Mouse (Mus musculus): ENCODE data around the gene Gm4450. TPM values are rescaled to one million over a fixed set of nuclear protein-coding genes. Genes with fewer than 3 reads are reported as not detected.
"Not testable (repeated sequence)": the region's sequence is repeated elsewhere in the genome, so short reads cannot be mapped to it uniquely, and the experiment has no call there.

Gene Gm4450
- not detected in 2 replicates for polyA plus RNA-seq (2016; fragmentation: Nextera tagmentation; extraction: Ambion mirVana)

GRCm38 (mm10) chr3:98457026-98457425, at the start of gene Gm4450:
Gm4450 (minus strand) TSS chr3:98457126.
- not testable (repeated sequence) for H3K36me3 ChIP-seq; ATAC-seq (ENCODE audit: insufficient number of reproducible peaks, insufficient read depth, low FRiP score, low TSS enrichment); H3K27me3 ChIP-seq; H3K4me1 ChIP-seq; H3K9ac ChIP-seq; H3K4me2 ChIP-seq (replicated peaks); H3K9me3 ChIP-seq; H3K4me3 ChIP-seq; H3K27ac ChIP-seq
- 63% methylated on average over 1 of the region's 1 CpGs for WGBS

GRCm38 (mm10) chr3:98497401-98497800, 40.5 kb upstream of the Gm4450 start:
- H3K4me3 ChIP-seq; H3K9ac ChIP-seq; H3K27ac ChIP-seq; H3K4me2 ChIP-seq (replicated peaks); H3K4me1 ChIP-seq; H3K36me3 ChIP-seq; ATAC-seq (ENCODE audit: insufficient number of reproducible peaks, insufficient read depth, low FRiP score, low TSS enrichment); H3K27me3 ChIP-seq; H3K9me3 ChIP-seq: not testable (repeated sequence)

- ATAC-seq (ENCODE audit: insufficient number of reproducible peaks, insufficient read depth, low FRiP score, low TSS enrichment); H3K4me3 ChIP-seq; H3K9me3 ChIP-seq; H3K27me3 ChIP-seq; H3K4me2 ChIP-seq (replicated peaks); H3K9ac ChIP-seq; H3K27ac ChIP-seq; H3K4me1 ChIP-seq; H3K36me3 ChIP-seq: not testable (repeated sequence)
- no CpG with 5 or more reads among the region's 2 CpGs for WGBS
These were observed 39.8 kb upstream of the Gm4450 start for GRCm38 (mm10) chr3:98496762-98497161.

GRCm38 (mm10) chr3:98495055-98495454, 38.1 kb upstream of the Gm4450 start:
- not testable (repeated sequence) for ATAC-seq (ENCODE audit: insufficient number of reproducible peaks, insufficient read depth, low FRiP score, low TSS enrichment); H3K36me3 ChIP-seq; H3K4me1 ChIP-seq; H3K4me3 ChIP-seq; H3K4me2 ChIP-seq (replicated peaks); H3K9ac ChIP-seq; H3K27me3 ChIP-seq; H3K9me3 ChIP-seq; H3K27ac ChIP-seq

GRCm38 (mm10) chr3:98494184-98494583, 37.3 kb upstream of the Gm4450 start:
- H3K27me3 ChIP-seq; H3K4me2 ChIP-seq (replicated peaks); H3K9me3 ChIP-seq; H3K9ac ChIP-seq; H3K4me3 ChIP-seq; ATAC-seq (ENCODE audit: insufficient number of reproducible peaks, insufficient read depth, low FRiP score, low TSS enrichment); H3K27ac ChIP-seq; H3K4me1 ChIP-seq; H3K36me3 ChIP-seq: not testable (repeated sequence)

GRCm38 (mm10) chr3:98471499-98471898, 14.6 kb upstream of the Gm4450 start:
- not testable (repeated sequence) for H3K27me3 ChIP-seq; H3K4me1 ChIP-seq; H3K27ac ChIP-seq; H3K36me3 ChIP-seq; H3K4me3 ChIP-seq; H3K4me2 ChIP-seq (replicated peaks); H3K9ac ChIP-seq; ATAC-seq (ENCODE audit: insufficient number of reproducible peaks, insufficient read depth, low FRiP score, low TSS enrichment); H3K9me3 ChIP-seq

- H3K27me3 ChIP-seq; ATAC-seq (ENCODE audit: insufficient number of reproducible peaks, insufficient read depth, low FRiP score, low TSS enrichment); H3K9me3 ChIP-seq; H3K36me3 ChIP-seq; H3K9ac ChIP-seq; H3K4me2 ChIP-seq (replicated peaks); H3K4me3 ChIP-seq; H3K27ac ChIP-seq; H3K4me1 ChIP-seq: not testable (repeated sequence)
- WGBS, result no CpG with 5 or more reads among the region's 1 CpGs
These were observed 14.1 kb upstream of the Gm4450 start for GRCm38 (mm10) chr3:98471057-98471456.

GRCm38 (mm10) chr3:98469323-98469722, 12.4 kb upstream of the Gm4450 start:
- not testable (repeated sequence) for H3K36me3 ChIP-seq; H3K4me2 ChIP-seq (replicated peaks); H3K4me3 ChIP-seq; H3K9me3 ChIP-seq; H3K9ac ChIP-seq; H3K4me1 ChIP-seq; H3K27me3 ChIP-seq; ATAC-seq (ENCODE audit: insufficient number of reproducible peaks, insufficient read depth, low FRiP score, low TSS enrichment); H3K27ac ChIP-seq
- 83% methylated on average over 1 of the region's 2 CpGs for WGBS

- H3K4me3 ChIP-seq, result not testable (repeated sequence)
These were observed 3.1 kb downstream of the Gm4450 start for GRCm38 (mm10) chr3:98453786-98454185.

GRCm38 (mm10) chr3:98443924-98444323, 13.0 kb downstream of the Gm4450 start:
- H3K4me1 ChIP-seq; H3K27ac ChIP-seq; H3K27me3 ChIP-seq; H3K36me3 ChIP-seq; H3K9me3 ChIP-seq; H3K4me2 ChIP-seq (replicated peaks); H3K9ac ChIP-seq; H3K4me3 ChIP-seq; ATAC-seq (ENCODE audit: insufficient number of reproducible peaks, insufficient read depth, low FRiP score, low TSS enrichment): not testable (repeated sequence)
- 43% methylated on average over 1 of the region's 1 CpGs for WGBS

More at GRCm38 (mm10) chr3:98453786-98454185, 3.1 kb downstream of the Gm4450 start:
- H3K4me1 ChIP-seq; H3K27me3 ChIP-seq; H3K4me2 ChIP-seq (replicated peaks); H3K27ac ChIP-seq; H3K9me3 ChIP-seq; H3K9ac ChIP-seq; ATAC-seq (ENCODE audit: insufficient number of reproducible peaks, insufficient read depth, low FRiP score, low TSS enrichment); H3K36me3 ChIP-seq: not testable (repeated sequence)
- WGBS, result 80% methylated on average over 5 of the region's 5 CpGs

GRCm38 (mm10) chr3:98443149-98443779, 13.7 kb downstream of the Gm4450 start:
- not testable (repeated sequence) for H3K9me3 ChIP-seq; ATAC-seq (ENCODE audit: insufficient number of reproducible peaks, insufficient read depth, low FRiP score, low TSS enrichment); H3K4me3 ChIP-seq; H3K9ac ChIP-seq; H3K4me2 ChIP-seq (replicated peaks); H3K27me3 ChIP-seq; H3K27ac ChIP-seq; H3K4me1 ChIP-seq; H3K36me3 ChIP-seq
- WGBS, result 7% methylated on average over 3 of the region's 3 CpGs

- WGBS, result 38% methylated on average over 3 of the region's 3 CpGs
- not testable (repeated sequence) for H3K4me2 ChIP-seq (replicated peaks)
These were observed 14.7 kb downstream of the Gm4450 start for GRCm38 (mm10) chr3:98442245-98442644.

GRCm38 (mm10) chr3:98435030-98435429, 21.9 kb downstream of the Gm4450 start:
- H3K9ac ChIP-seq, result no peak overlapping the region
- H3K9me3 ChIP-seq, result no peaks in the 10 kb centered on the region
- no peaks in the 10 kb centered on the region for H3K36me3 ChIP-seq
- H3K4me1 ChIP-seq, result no peaks in the 10 kb centered on the region
- no peaks in the 10 kb centered on the region for H3K27me3 ChIP-seq
- no peak overlapping the region for H3K27ac ChIP-seq
- 87% methylated on average over 1 of the region's 1 CpGs for WGBS
- H3K4me3 ChIP-seq, result no peak overlapping the region
- H3K4me2 ChIP-seq (replicated peaks), result no peak overlapping the region
- no peak for ATAC-seq (ENCODE audit: insufficient number of reproducible peaks, insufficient read depth, low FRiP score, low TSS enrichment)

More at GRCm38 (mm10) chr3:98442245-98442644, 14.7 kb downstream of the Gm4450 start:
- H3K9me3 ChIP-seq; H3K4me1 ChIP-seq; H3K27ac ChIP-seq; H3K36me3 ChIP-seq; H3K9ac ChIP-seq; H3K27me3 ChIP-seq; ATAC-seq (ENCODE audit: insufficient number of reproducible peaks, insufficient read depth, low FRiP score, low TSS enrichment); H3K4me3 ChIP-seq: not testable (repeated sequence)

Data from embryonic facial prominence, embryonic 12.5 days (tissue).